Mouse (Mus musculus) T-cell, adult 66 days (primary cell): ENCODE results near the gene Pls1. TPM values are rescaled to one million over a fixed set of nuclear protein-coding genes. Genes with fewer than 3 reads are reported as not detected.

Experiments
- total RNA-seq, 2 experiments: library from RNA; stranded (reverse); gene quantifications; 3 replicates in 1 of 2; 4 replicates in 1 of 2; pipeline ENCODE4 v1.2.4; 2023

Pls1 gene
- total RNA-seq, result under 1 TPM in 1 of 2 experiments, not detected in 1; 0.64 TPM

DNA sequence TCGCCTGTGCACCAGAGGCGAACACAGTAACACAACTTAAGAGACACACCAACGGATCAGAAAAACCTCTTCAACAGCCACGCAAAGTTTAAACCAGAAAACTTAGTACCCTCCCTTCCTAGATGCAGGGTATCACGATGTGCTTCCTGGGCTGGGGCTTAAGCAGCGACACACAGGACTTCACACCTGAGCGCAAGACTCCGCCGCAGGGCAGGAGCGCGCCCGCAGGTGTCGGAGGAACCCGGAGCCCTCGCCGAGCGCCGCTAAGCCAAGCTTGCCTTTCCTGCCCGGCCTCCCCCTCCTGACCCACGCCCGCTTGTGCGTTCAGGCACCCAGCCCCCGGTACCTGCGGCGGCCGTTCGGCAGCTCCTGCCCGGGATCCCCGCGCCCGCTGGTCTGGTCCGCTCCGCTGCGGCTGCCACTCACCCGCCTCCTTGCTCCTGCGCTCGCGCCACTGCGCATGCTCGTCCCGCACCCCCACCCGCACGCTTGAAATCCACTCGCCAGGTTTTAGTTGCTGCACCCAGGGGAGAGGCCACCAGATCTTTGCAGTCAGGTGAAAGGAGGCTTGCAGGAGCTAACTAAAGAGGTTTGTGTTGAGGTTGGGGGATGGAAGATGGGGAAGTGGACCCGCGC, at the start of gene Pls1:
TSS of gene Pls1 (minus strand) at position 487 of the 636 bp plus-strand sequence.

DNA sequence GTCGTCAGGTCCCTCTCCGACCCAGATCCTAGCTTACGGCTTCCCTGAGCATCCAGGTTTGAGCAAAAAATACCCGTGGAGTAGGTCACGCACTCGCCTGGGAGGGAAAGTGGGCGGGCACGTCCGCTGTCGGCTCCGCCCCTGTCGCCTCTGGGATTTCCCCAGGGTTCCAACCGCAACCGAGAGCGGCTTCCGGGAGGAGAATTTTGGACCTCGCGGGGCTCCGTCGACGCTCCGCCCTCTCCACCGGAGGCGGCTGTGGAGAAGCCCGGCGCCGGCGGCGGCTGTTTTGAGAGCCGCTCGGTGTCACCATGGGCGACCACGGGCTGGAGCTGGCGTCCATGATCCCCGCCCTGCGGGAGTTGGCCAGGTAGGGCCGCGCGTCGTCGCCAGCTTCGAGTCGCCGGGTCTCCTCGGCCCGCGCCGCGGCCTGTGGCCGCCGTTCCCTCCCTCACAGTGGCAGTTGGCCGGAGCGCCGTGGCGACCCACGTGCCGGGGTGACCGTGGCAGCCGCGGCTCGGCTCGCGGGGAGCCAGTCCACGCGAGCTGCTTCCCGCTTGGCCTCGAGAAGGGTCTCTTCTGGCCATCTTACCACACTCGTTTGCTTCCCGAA, 12.4 kb upstream of the Pls1 start, which contains the start of gene Atr:
TSS of gene Atr (plus strand) at position 184 of the 613 bp plus-strand sequence.

DNA sequence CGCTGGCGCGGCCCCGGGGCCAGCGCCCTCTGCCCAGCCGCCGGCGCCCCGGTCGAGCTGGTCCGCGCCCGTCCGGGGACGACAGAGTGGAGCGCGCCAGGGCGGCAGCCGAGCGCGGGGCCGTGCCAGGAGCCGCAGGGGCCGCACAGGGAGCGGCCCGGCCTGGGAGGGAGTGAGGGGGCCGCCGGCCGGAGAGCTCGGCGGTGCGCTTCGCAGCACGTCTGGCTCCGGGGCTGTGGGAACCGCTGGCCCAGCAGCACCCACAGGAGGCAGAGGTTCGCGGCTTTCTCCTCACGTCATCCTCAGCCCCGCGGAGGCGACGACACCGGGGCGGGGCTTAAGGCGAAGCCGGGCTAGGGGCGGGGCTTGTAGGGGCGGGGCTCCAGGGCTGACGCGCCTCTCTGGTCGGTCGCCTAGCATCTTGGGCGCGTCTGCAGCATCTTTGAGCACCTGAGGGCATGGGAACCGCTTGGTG, 95.0 kb downstream of the Pls1 start, which contains the start of gene Trpc1:
TSS of gene Trpc1 (minus strand) at position 339 of the 475 bp plus-strand sequence.

Other genes starting within 250 kb of the Pls1 start
- gene Pcolce2, start 207.7 kb downstream of the Pls1 start, total RNA-seq, result under 1 TPM in 1 of 2 experiments, not detected in 1; 0.20 TPM
- not detected for gene Trpc1, start 94.9 kb downstream of the Pls1 start, total RNA-seq
- gene Atr, start 12.3 kb upstream of the Pls1 start, total RNA-seq, result 10 to 100 TPM; 27.6 to 30.0 TPM
- 10 to 100 TPM; 64.1 to 66.8 TPM for gene Xrn1, start 109.4 kb upstream of the Pls1 start, total RNA-seq